Mouse (Mus musculus) liver, embryonic 15.5 days (tissue): ENCODE results near the gene Cyba. TPM values are rescaled to one million over a fixed set of nuclear protein-coding genes. Genes with fewer than 3 reads are reported as not detected.

ENCODE experiments used
- ATAC-seq: fragments of 200-750 bp; cut with Nextera tagmentation; 2 replicates; pipeline ENCODE4 v1.8.0; 2017; ENCODE audit warnings: moderate number of reproducible peaks, mild to moderate bottlenecking, moderate library complexity; ENCODE audit not compliant: insufficient read depth
- H3K27ac ChIP-seq: fragments of 300-500 bp; sonication (generic); replicated peaks from 2 replicates; pipeline ENCODE4 v1.5.1; 2015; ENCODE audit warnings: mild to moderate bottlenecking, inconsistent platforms
- H3K27me3 ChIP-seq: fragments of 300-500 bp; sonication (generic); 2 replicates; pipeline ENCODE4 v1.6.1; 2015; ENCODE audit warnings: mild to moderate bottlenecking, inconsistent platforms
- H3K36me3 ChIP-seq: fragments of 300-500 bp; sonication (generic); replicated peaks from 2 replicates; pipeline ENCODE4 v1.6.1; 2015; ENCODE audit warnings: moderate library complexity, mild to moderate bottlenecking, inconsistent platforms
- H3K4me1 ChIP-seq: fragments of 300-500 bp; sonication (generic); replicated peaks from 2 replicates; pipeline ENCODE4 v1.6.1; 2015; ENCODE audit warnings: inconsistent platforms
- H3K4me2 ChIP-seq: fragments of 300-500 bp; sonication (generic); 2 replicates; pipeline ENCODE4 v1.6.1; 2015; ENCODE audit warnings: moderate library complexity, mild to moderate bottlenecking, inconsistent platforms
- H3K4me3 ChIP-seq: fragments of 300-500 bp; sonication (generic); replicated peaks from 2 replicates; pipeline ENCODE4 v1.5.1; 2015; ENCODE audit warnings: mild to moderate bottlenecking, inconsistent platforms
- H3K9ac ChIP-seq: fragments of 300-500 bp; sonication (generic); 2 replicates; pipeline ENCODE4 v1.6.1; 2015; ENCODE audit warnings: moderate library complexity, mild to moderate bottlenecking, inconsistent platforms
- H3K9me3 ChIP-seq: fragments of 300-500 bp; sonication (generic); replicated peaks from 2 replicates; pipeline ENCODE4 v1.6.1; 2016; ENCODE audit warnings: inconsistent platforms
- WGBS: fragments of 180-500 bp; shearing (Covaris S2); methylation state at CpG from one replicate; pipeline ENCODE4 v1.1.7; 2015; ENCODE audit warnings: mixed read lengths; ENCODE audit not compliant: insufficient replicate concordance; 5-methylcytosine and 5-hydroxymethylcytosine counted together
- polyA plus RNA-seq: library from polyadenylated mRNA; unstranded; fragments of >200 nt; fragmentation: Nextera tagmentation; extraction: Ambion mirVana; gene quantifications from 2 replicates; pipeline ENCODE4 v1.2.1, GENCODE M21; 2015

Cyba gene
- polyA plus RNA-seq, 1 experiment from 2014 or later: 196 TPM

- H3K9ac ChIP-seq: no peak within 1 kb of the TSS
- H3K4me1 ChIP-seq: 0 out of 2 replicates have a peak, but pooled peaks cover 4% of the 10 kb centered on the region
- 68% methylated on average over 14 of the region's 14 CpGs for WGBS
- no peaks in the 10 kb centered on the region for H3K27me3 ChIP-seq
- peaks cover 41% of the 10 kb centered on the region for H3K36me3 ChIP-seq
- H3K4me2 ChIP-seq: no peak within 1 kb of the TSS
- no peaks in the 10 kb centered on the region for H3K9me3 ChIP-seq
- no peak within 1 kb of the TSS for H3K4me3 ChIP-seq
- no peak for ATAC-seq
- H3K27ac ChIP-seq: no peak within 1 kb of the TSS
These were observed 11.2 kb downstream of the Cyba start, which contains the start of gene Il17c for GRCm38 (mm10) chr8:122421376-122422070. Il17c (plus strand) TSS chr8:122422020.

- H3K4me2 ChIP-seq: no peak overlapping the region
- H3K4me1 ChIP-seq: 0 out of 2 replicates have a peak, but pooled peaks cover 4% of the 10 kb centered on the region
- no peaks in the 10 kb centered on the region for H3K9me3 ChIP-seq
- no peak overlapping the region for H3K9ac ChIP-seq
- WGBS: 78% methylated on average over 9 of the region's 9 CpGs
- H3K4me3 ChIP-seq: no peak overlapping the region
- no peaks in the 10 kb centered on the region for H3K27me3 ChIP-seq
- no peak for ATAC-seq
- H3K27ac ChIP-seq: no peak overlapping the region
- peaks cover 48% of the 10 kb centered on the region for H3K36me3 ChIP-seq
These were observed 12.7 kb downstream of the Cyba start for GRCm38 (mm10) chr8:122419881-122420555.

GRCm38 (mm10) chr8:122415554-122415953 lies 17.2 kb downstream of the Cyba start:
- Histone ChIP-seq H3K9ac (no peak overlapping the region), H3K4me1 (no peaks in the 10 kb centered on the region), H3K9me3 (no peaks in the 10 kb centered on the region), H3K4me2 (no peak overlapping the region), H3K27me3 (no peaks in the 10 kb centered on the region), H3K27ac (no peak overlapping the region), H3K4me3 (no peak overlapping the region), H3K36me3 (peaks cover 83% of the 10 kb centered on the region)
- 48% methylated on average over 6 of the region's 6 CpGs for WGBS
- ATAC-seq: no peak

GRCm38 (mm10) chr8:122414311-122414710 lies 18.4 kb downstream of the Cyba start:
- Histone ChIP-seq H3K9ac (no peak overlapping the region), H3K4me1 (no peaks in the 10 kb centered on the region), H3K4me2 (no peak overlapping the region), H3K27me3 (no peaks in the 10 kb centered on the region), H3K27ac (no peak overlapping the region), H3K9me3 (no peaks in the 10 kb centered on the region), H3K36me3 (peaks cover 96% of the 10 kb centered on the region), H3K4me3 (no peak overlapping the region)
- 84% methylated on average over 9 of the region's 9 CpGs for WGBS
- no peak for ATAC-seq

- no peak overlapping the region for H3K9ac ChIP-seq
- peaks cover 99% of the 10 kb centered on the region for H3K36me3 ChIP-seq
- H3K27me3 ChIP-seq: no peaks in the 10 kb centered on the region
- H3K4me3 ChIP-seq: no peak overlapping the region
- 84% methylated on average over 7 of the region's 7 CpGs for WGBS
- no peak overlapping the region for H3K27ac ChIP-seq
- no peak for ATAC-seq
- no peak overlapping the region for H3K4me2 ChIP-seq
- no peaks in the 10 kb centered on the region for H3K9me3 ChIP-seq
- peaks cover 13% of the 10 kb centered on the region for H3K4me1 ChIP-seq
These were observed 25.1 kb downstream of the Cyba start for GRCm38 (mm10) chr8:122407678-122408077.

GRCm38 (mm10) chr8:122405146-122405805 lies 27.5 kb downstream of the Cyba start:
- ATAC-seq: peak; percentile 50; the same call in 1 of the 2 replicates
- H3K27ac ChIP-seq: 0 out of 2 replicates have a peak overlapping the region, but pooled peaks have one; percentile 38
- peaks cover 13% of the 10 kb centered on the region for H3K4me1 ChIP-seq
- H3K9me3 ChIP-seq: no peaks in the 10 kb centered on the region
- H3K9ac ChIP-seq: no peak overlapping the region
- 29% methylated on average over 9 of the region's 9 CpGs for WGBS
- no peaks in the 10 kb centered on the region for H3K27me3 ChIP-seq
- H3K4me2 ChIP-seq: no peak overlapping the region
- peaks cover 99% of the 10 kb centered on the region for H3K36me3 ChIP-seq
- H3K4me3 ChIP-seq: no peak overlapping the region

- H3K36me3 ChIP-seq: peaks cover 96% of the 10 kb centered on the region
- 88% methylated on average over 9 of the region's 9 CpGs for WGBS
These were observed 34.5 kb downstream of the Cyba start for GRCm38 (mm10) chr8:122398186-122398585.

GRCm38 (mm10) chr8:122395291-122395690 lies 37.4 kb downstream of the Cyba start:
- no peaks in the 10 kb centered on the region for H3K9me3 ChIP-seq
- WGBS: 83% methylated on average over 6 of the region's 6 CpGs
- H3K27ac ChIP-seq: no peak overlapping the region
- ATAC-seq: no peak
- H3K4me3 ChIP-seq: no peak overlapping the region
- H3K36me3 ChIP-seq: peaks cover 92% of the 10 kb centered on the region
- no peak overlapping the region for H3K4me2 ChIP-seq
- no peaks in the 10 kb centered on the region for H3K27me3 ChIP-seq
- H3K9ac ChIP-seq: no peak overlapping the region
- H3K4me1 ChIP-seq: no peaks in the 10 kb centered on the region

More at GRCm38 (mm10) chr8:122398186-122398585, 34.5 kb downstream of the Cyba start:
- H3K27me3 ChIP-seq: no peaks in the 10 kb centered on the region
- no peak overlapping the region for H3K4me2 ChIP-seq
- no peak overlapping the region for H3K4me3 ChIP-seq
- H3K9me3 ChIP-seq: no peaks in the 10 kb centered on the region
- ATAC-seq: no peak
- H3K4me1 ChIP-seq: no peaks in the 10 kb centered on the region
- no peak overlapping the region for H3K27ac ChIP-seq
- no peak overlapping the region for H3K9ac ChIP-seq

GRCm38 (mm10) chr8:122393717-122394116 lies 39.0 kb downstream of the Cyba start:
- H3K4me3 ChIP-seq: no peak overlapping the region
- no peaks in the 10 kb centered on the region for H3K27me3 ChIP-seq
- ATAC-seq: no peak
- no peak overlapping the region for H3K9ac ChIP-seq
- H3K4me1 ChIP-seq: no peaks in the 10 kb centered on the region
- H3K27ac ChIP-seq: no peak overlapping the region
- H3K36me3 ChIP-seq: peaks cover 92% of the 10 kb centered on the region
- 0 out of 2 replicates have a peak, but pooled peaks cover 3% of the 10 kb centered on the region for H3K9me3 ChIP-seq
- H3K4me2 ChIP-seq: no peak overlapping the region

- Histone ChIP-seq H3K9ac (no peak overlapping the region), H3K4me3 (no peak overlapping the region), H3K4me1 (peaks cover 4% of the 10 kb centered on the region; the same call in 1 of the 2 replicates), H3K27ac (no peak overlapping the region), H3K9me3 (0 out of 2 replicates have a peak, but pooled peaks cover 3% of the 10 kb centered on the region), H3K4me2 (no peak overlapping the region), H3K36me3 (peaks cover 96% of the 10 kb centered on the region), H3K27me3 (no peaks in the 10 kb centered on the region)
- 70% methylated on average over 3 of the region's 3 CpGs for WGBS
- no peak for ATAC-seq
These were observed 42.0 kb downstream of the Cyba start for GRCm38 (mm10) chr8:122390758-122391157.

GRCm38 (mm10) chr8:122389357-122389756 lies 43.4 kb downstream of the Cyba start:
- no peak overlapping the region for H3K4me2 ChIP-seq
- H3K4me1 ChIP-seq: peaks cover 8% of the 10 kb centered on the region; the same call in 1 of the 2 replicates
- H3K27me3 ChIP-seq: no peaks in the 10 kb centered on the region
- H3K9me3 ChIP-seq: 0 out of 2 replicates have a peak, but pooled peaks cover 3% of the 10 kb centered on the region
- H3K27ac ChIP-seq: no peak overlapping the region
- no peak for ATAC-seq
- H3K36me3 ChIP-seq: peaks cover 96% of the 10 kb centered on the region
- no peak overlapping the region for H3K9ac ChIP-seq
- no peak overlapping the region for H3K4me3 ChIP-seq
- 90% methylated on average over 3 of the region's 3 CpGs for WGBS
